Mouse (Mus musculus): ENCODE data around the gene Tekt5. TPM values are rescaled to one million over a fixed set of nuclear protein-coding genes. Genes with fewer than 3 reads are reported as not detected.

The Tekt5 gene
- total and polyA plus RNA-seq, 3 experiments: 0.08 to 0.90 (median 0.71) TPM

- Histone ChIP-seq H3K4me1 (ENCODE audit: insufficient read depth, low read depth, low read length) (no peaks in the 10 kb centered on the region), H3K36me3 (replicated peaks) (no peaks in the 10 kb centered on the region), H3K9me3 (replicated peaks) (no peaks in the 10 kb centered on the region), H3K27me3 (ENCODE audit: insufficient read depth, low read length) (0 out of 2 replicates have a peak, but pooled peaks cover 2% of the 10 kb centered on the region), H3K4me3 (ENCODE audit: low read depth, low read length) (no peak overlapping the region)
- ATAC-seq (ENCODE audit: extremely low read depth, insufficient number of reproducible peaks, low FRiP score, poor library complexity, severe bottlenecking) (no peak), DNase-seq (ENCODE audit: low spot score) (no peak)
- TF ChIP-seq POLR2AphosphoS5 (IDR thresholded peaks at IDR 0.05; ENCODE audit: insufficient replicate concordance, low read depth, low read length) (no peak), TAL1 (conservative IDR thresholded peaks at IDR 0.05; ENCODE audit: low read depth, low read length) (no peak), GATA1 (IDR thresholded peaks at IDR 0.05; ENCODE audit: borderline replicate concordance, low read length) (no peak), CTCF (IDR thresholded peaks at IDR 0.05; ENCODE audit: low read depth, low read length) (no peak), GATA2 (IDR thresholded peaks at IDR 0.05; ENCODE audit: borderline replicate concordance, low read depth, low read length) (no peak)
Measured at GRCm38 (mm10) chr16:10311086-10311485, 84.2 kb downstream of the Tekt5 start.

- Histone ChIP-seq H3K4me3 (ENCODE audit: low read depth, low read length) (no peak overlapping the region), H3K27me3 (ENCODE audit: insufficient read depth, low read length) (0 out of 2 replicates have a peak, but pooled peaks cover 2% of the 10 kb centered on the region), H3K4me1 (ENCODE audit: insufficient read depth, low read depth, low read length) (no peaks in the 10 kb centered on the region), H3K9me3 (replicated peaks) (no peaks in the 10 kb centered on the region), H3K36me3 (replicated peaks) (no peaks in the 10 kb centered on the region)
- DNase-seq (ENCODE audit: low spot score): no peak
- ATAC-seq (ENCODE audit: extremely low read depth, insufficient number of reproducible peaks, low FRiP score, poor library complexity, severe bottlenecking): no peak
- TF ChIP-seq GATA2 (IDR thresholded peaks at IDR 0.05; ENCODE audit: borderline replicate concordance, low read depth, low read length): no peak
- TF ChIP-seq POLR2AphosphoS5 (IDR thresholded peaks at IDR 0.05; ENCODE audit: insufficient replicate concordance, low read depth, low read length): no peak
- TF ChIP-seq TAL1 (conservative IDR thresholded peaks at IDR 0.05; ENCODE audit: low read depth, low read length): no peak
- no peak for TF ChIP-seq CTCF (IDR thresholded peaks at IDR 0.05; ENCODE audit: low read depth, low read length)
- TF ChIP-seq GATA1 (IDR thresholded peaks at IDR 0.05; ENCODE audit: borderline replicate concordance, low read length): no peak
Measured at GRCm38 (mm10) chr16:10310507-10310906, 84.8 kb downstream of the Tekt5 start.

Other genes starting within 250 kb of the Tekt5 start
- not detected in 2 replicates for gene Rpl39l, start 225.3 kb downstream of the Tekt5 start, total RNA-seq (2014; fragmentation: Nextera tagmentation)
- 0.49 TPM in 1 of 2 replicates, not detected in the other for gene Rpl39l, start 225.3 kb downstream of the Tekt5 start, total RNA-seq (2017)
- not detected in 2 replicates for gene Rpl39l, start 225.3 kb downstream of the Tekt5 start, polyA plus RNA-seq (2012)
- gene Atf7ip2, start 202.8 kb downstream of the Tekt5 start, total RNA-seq (2014; fragmentation: Nextera tagmentation): not detected in 2 replicates
- 0.06 TPM in 1 of 2 replicates, not detected in the other for gene Atf7ip2, start 202.8 kb downstream of the Tekt5 start, total RNA-seq (2017)
- not detected in 2 replicates for gene Atf7ip2, start 202.8 kb downstream of the Tekt5 start, polyA plus RNA-seq (2012)
- gene Emp2, start 81.5 kb downstream of the Tekt5 start, total RNA-seq (2014; fragmentation: Nextera tagmentation): not detected in 2 replicates
- gene Emp2, start 81.5 kb downstream of the Tekt5 start, total RNA-seq (2017): 0.06 and 0.11 TPM in 2 replicates
- not detected in 2 replicates for gene Emp2, start 81.5 kb downstream of the Tekt5 start, polyA plus RNA-seq (2012)
- gene Nubp1, start 16.5 kb upstream of the Tekt5 start, total RNA-seq (2014; fragmentation: Nextera tagmentation): 30.8 and 39.7 TPM in 2 replicates
- 68.3 and 91.5 TPM in 2 replicates for gene Nubp1, start 16.5 kb upstream of the Tekt5 start, total RNA-seq (2017)
- 64.1 and 64.2 TPM in 2 replicates for gene Nubp1, start 16.5 kb upstream of the Tekt5 start, polyA plus RNA-seq (2012)
- not detected in 2 replicates for gene Tvp23a, start 51.9 kb upstream of the Tekt5 start, total RNA-seq (2014; fragmentation: Nextera tagmentation)
- gene Tvp23a, start 51.9 kb upstream of the Tekt5 start, total RNA-seq (2017): 0.11 and 0.12 TPM in 2 replicates
- not detected in 2 replicates for gene Tvp23a, start 51.9 kb upstream of the Tekt5 start, polyA plus RNA-seq (2012)
- not detected in 2 replicates for gene Ciita, start 84.6 kb upstream of the Tekt5 start, total RNA-seq (2014; fragmentation: Nextera tagmentation)
- 0.06 and 0.11 TPM in 2 replicates for gene Ciita, start 84.6 kb upstream of the Tekt5 start, total RNA-seq (2017)
- not detected in 2 replicates for gene Ciita, start 84.6 kb upstream of the Tekt5 start, polyA plus RNA-seq (2012)
- gene Dexi, start 147.6 kb upstream of the Tekt5 start, total RNA-seq (2014; fragmentation: Nextera tagmentation): 7.1 and 12.1 TPM in 2 replicates
- 5.0 and 7.5 TPM in 2 replicates for gene Dexi, start 147.6 kb upstream of the Tekt5 start, total RNA-seq (2017)
- 20.2 and 23.2 TPM in 2 replicates for gene Dexi, start 147.6 kb upstream of the Tekt5 start, polyA plus RNA-seq (2012)
- gene Clec16a, start 149.8 kb upstream of the Tekt5 start, total RNA-seq (2014; fragmentation: Nextera tagmentation): 47.7 and 47.9 TPM in 2 replicates
- gene Clec16a, start 149.8 kb upstream of the Tekt5 start, total RNA-seq (2017): 11.9 and 12.6 TPM in 2 replicates
- 15.4 and 18.1 TPM in 2 replicates for gene Clec16a, start 149.8 kb upstream of the Tekt5 start, polyA plus RNA-seq (2012)